Mouse (Mus musculus) embryonic facial prominence, embryonic 11.5 days (tissue): Measurements from ENCODE around the gene Atr. TPM values are rescaled to one million over a fixed set of nuclear protein-coding genes. Genes with fewer than 3 reads are reported as not detected.
A peak's percentile ranks its signal among the peaks of the same experiment; 100 is the strongest.

ENCODE experiments used
- ATAC-seq: fragments of 200-750 bp; cut with Nextera tagmentation; replicated peaks from 2 replicates; pipeline ENCODE4 v1.8.0; 2017; ENCODE audit warnings: low read depth; ENCODE audit not compliant: insufficient number of reproducible peaks, low FRiP score, low TSS enrichment
- DNase-seq: peaks from one replicate; pipeline ENCODE4 v3.0.0-alpha.2; 2015; ENCODE audit warnings: low spot score
- H3K27ac ChIP-seq: fragments of 300-500 bp; sonication (generic); replicated peaks from 2 replicates; pipeline ENCODE4 v1.5.1; 2014; ENCODE audit warnings: mild to moderate bottlenecking, low read depth, low read length, control low read depth
- H3K27me3 ChIP-seq: fragments of 300-500 bp; sonication (generic); 2 replicates; pipeline ENCODE4 v1.6.1; 2014; ENCODE audit warnings: mild to moderate bottlenecking, low read length, moderate library complexity, mixed read lengths; ENCODE audit not compliant: control insufficient read depth, insufficient read depth
- H3K36me3 ChIP-seq: fragments of 300-500 bp; sonication (generic); replicated peaks from 2 replicates; pipeline ENCODE4 v1.6.1; 2014; ENCODE audit warnings: low read depth, mild to moderate bottlenecking, low read length, moderate library complexity, mixed read lengths; ENCODE audit not compliant: control insufficient read depth, insufficient read depth
- H3K4me1 ChIP-seq: fragments of 300-500 bp; sonication (generic); 2 replicates; pipeline ENCODE4 v1.6.1; 2014; ENCODE audit warnings: low read length, mixed read lengths; ENCODE audit not compliant: control insufficient read depth, insufficient read depth
- H3K4me2 ChIP-seq: fragments of 300-500 bp; sonication (generic); 2 replicates; pipeline ENCODE4 v1.6.1; 2014; ENCODE audit warnings: low read depth, mild to moderate bottlenecking, control low read depth, low read length, moderate library complexity
- H3K4me3 ChIP-seq: fragments of 300-500 bp; sonication (generic); 2 replicates; pipeline ENCODE4 v1.5.1; 2014; ENCODE audit warnings: low read depth, low read length, control low read depth
- H3K9ac ChIP-seq: fragments of 300-500 bp; sonication (generic); replicated peaks from 2 replicates; pipeline ENCODE4 v1.6.1; 2014; ENCODE audit warnings: mild to moderate bottlenecking, control low read depth, low read length
- H3K9me3 ChIP-seq: fragments of 300-500 bp; sonication (generic); replicated peaks from 2 replicates; pipeline ENCODE4 v1.6.1; 2016; ENCODE audit warnings: mild to moderate bottlenecking, low read length, inconsistent platforms, mixed read lengths; ENCODE audit not compliant: control insufficient read depth
- WGBS: fragments of 180-500 bp; shearing (Covaris S2); extraction: QIAGEN DNeasy Blood & Tissue Kit; methylation state at CpG from one replicate; pipeline ENCODE4 v1.1.7; 2014; 5-methylcytosine and 5-hydroxymethylcytosine counted together
- polyA plus RNA-seq: library from polyadenylated mRNA; unstranded; fragments of >200 nt; fragmentation: Nextera tagmentation; extraction: Ambion mirVana; gene quantifications from 2 replicates; pipeline ENCODE4 v1.2.1, GENCODE M21; 2014

Atr gene
- polyA plus RNA-seq, 1 experiment from 2014 or later, result 18.9 TPM

DNA sequence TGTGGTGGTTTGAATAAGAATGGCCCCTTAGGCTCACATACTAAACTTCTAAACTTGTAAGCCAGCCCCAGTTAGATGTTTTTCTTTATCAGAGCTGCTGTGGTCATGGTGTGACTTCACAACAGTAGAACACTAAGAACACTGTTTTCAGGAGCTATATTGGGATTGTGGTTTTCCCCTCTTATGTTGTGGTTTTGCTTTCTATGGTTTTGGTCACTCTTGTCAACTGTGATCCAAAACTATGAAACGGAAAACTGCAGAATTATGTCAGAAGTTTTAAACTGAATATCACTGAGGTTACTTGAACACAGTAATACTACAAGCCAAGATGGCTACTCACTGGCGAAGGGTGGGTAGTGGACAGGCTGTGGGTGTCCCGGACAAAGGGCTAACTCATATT is 24.6 kb upstream of the Atr start:
- no peak for ATAC-seq
- no peak overlapping the region for H3K4me2 ChIP-seq
- H3K4me3 ChIP-seq, result no peak overlapping the region

DNA sequence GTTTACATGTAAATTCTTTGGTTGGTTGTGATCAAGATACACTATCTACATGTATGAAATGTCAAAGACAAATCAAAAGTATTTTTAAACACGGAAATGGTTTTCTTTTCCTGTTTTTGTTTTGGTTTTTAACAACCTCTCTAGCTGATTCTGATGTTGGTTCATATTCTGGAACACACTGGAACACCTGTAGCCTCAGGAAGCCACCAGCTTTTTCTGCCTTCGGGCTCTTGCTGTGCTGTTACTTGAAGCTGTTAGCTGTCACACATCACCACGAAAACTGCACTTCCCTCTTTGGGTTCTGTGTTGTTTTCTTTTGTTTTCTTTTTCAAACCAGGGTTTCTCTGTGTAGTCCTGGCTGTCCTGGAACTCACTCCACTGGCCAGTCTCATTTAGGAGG is 22.6 kb upstream of the Atr start:
- DNase-seq (no peak), ATAC-seq (no peak)
- no peak overlapping the region for H3K4me2 ChIP-seq
- 70% methylated on average over 3 of the region's 3 CpGs for WGBS
- no peak overlapping the region for H3K9ac ChIP-seq
- no peaks in the 10 kb centered on the region for H3K4me1 ChIP-seq
- no peaks in the 10 kb centered on the region for H3K27me3 ChIP-seq
- no peaks in the 10 kb centered on the region for H3K9me3 ChIP-seq
- no peak overlapping the region for H3K4me3 ChIP-seq
- no peak overlapping the region for H3K27ac ChIP-seq
- no peaks in the 10 kb centered on the region for H3K36me3 ChIP-seq

More for the DNA sequence above, 24.6 kb upstream of the Atr start:
- no peak for DNase-seq
- Histone ChIP-seq H3K9me3 (no peaks in the 10 kb centered on the region), H3K9ac (no peak overlapping the region), H3K36me3 (no peaks in the 10 kb centered on the region), H3K27me3 (no peaks in the 10 kb centered on the region), H3K4me1 (no peaks in the 10 kb centered on the region), H3K27ac (no peak overlapping the region)
- 85% methylated on average over 3 of the region's 3 CpGs for WGBS

DNA sequence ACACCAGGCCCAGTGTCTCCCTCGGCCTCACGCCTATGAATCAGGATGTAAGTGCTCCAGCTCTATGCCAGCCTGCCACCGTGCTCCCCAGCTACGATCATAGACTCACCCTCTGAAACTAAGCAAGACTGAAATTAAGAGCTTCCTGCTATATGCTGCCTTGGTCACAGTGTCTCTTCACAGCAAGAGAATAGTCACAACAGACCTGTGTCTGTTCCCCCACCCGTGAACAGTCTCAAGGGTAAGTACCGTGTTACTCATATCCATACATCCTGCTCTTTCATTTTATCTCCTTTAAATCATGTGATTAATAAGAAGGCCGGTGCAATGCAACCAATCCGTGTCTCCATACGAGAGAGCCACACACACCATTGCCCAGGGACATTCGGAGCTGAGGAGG is 21.7 kb upstream of the Atr start:
- Histone ChIP-seq H3K36me3 (no peaks in the 10 kb centered on the region), H3K9me3 (no peaks in the 10 kb centered on the region), H3K27ac (no peak overlapping the region), H3K27me3 (no peaks in the 10 kb centered on the region), H3K9ac (no peak overlapping the region), H3K4me3 (no peak overlapping the region), H3K4me2 (no peak overlapping the region), H3K4me1 (no peaks in the 10 kb centered on the region)
- no peak for DNase-seq
- 94% methylated on average over 10 of the region's 10 CpGs for whole genome bisulfite sequencing
- ATAC-seq, result no peak

DNA sequence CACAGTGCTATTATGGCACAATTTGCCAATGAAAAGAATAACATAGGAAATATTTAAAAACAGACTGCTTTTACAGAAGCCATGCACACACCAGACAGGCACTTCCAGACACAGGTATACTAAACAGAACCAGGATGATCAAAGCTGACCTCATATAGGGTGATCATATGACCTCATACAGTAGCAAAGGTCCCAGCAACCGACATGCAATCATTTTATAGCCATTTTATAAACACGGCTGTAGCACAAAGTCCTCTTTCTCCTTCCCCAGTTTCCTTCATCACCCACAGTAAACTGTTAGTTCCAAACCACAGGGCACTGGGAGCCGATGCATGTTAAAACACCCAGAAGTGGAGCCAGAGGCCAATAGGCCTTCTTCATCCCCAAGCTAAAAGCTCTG is 18.0 kb upstream of the Atr start:
- ATAC-seq, result no peak
- Histone ChIP-seq H3K27ac (no peak overlapping the region), H3K27me3 (no peaks in the 10 kb centered on the region), H3K36me3 (no peaks in the 10 kb centered on the region), H3K4me3 (no peak overlapping the region), H3K4me1 (no peaks in the 10 kb centered on the region; the same call in 1 of the 2 replicates), H3K4me2 (no peak overlapping the region), H3K9me3 (no peaks in the 10 kb centered on the region), H3K9ac (no peak overlapping the region)
- WGBS, result 90% methylated on average over 3 of the region's 3 CpGs
- DNase-seq, result no peak

DNA sequence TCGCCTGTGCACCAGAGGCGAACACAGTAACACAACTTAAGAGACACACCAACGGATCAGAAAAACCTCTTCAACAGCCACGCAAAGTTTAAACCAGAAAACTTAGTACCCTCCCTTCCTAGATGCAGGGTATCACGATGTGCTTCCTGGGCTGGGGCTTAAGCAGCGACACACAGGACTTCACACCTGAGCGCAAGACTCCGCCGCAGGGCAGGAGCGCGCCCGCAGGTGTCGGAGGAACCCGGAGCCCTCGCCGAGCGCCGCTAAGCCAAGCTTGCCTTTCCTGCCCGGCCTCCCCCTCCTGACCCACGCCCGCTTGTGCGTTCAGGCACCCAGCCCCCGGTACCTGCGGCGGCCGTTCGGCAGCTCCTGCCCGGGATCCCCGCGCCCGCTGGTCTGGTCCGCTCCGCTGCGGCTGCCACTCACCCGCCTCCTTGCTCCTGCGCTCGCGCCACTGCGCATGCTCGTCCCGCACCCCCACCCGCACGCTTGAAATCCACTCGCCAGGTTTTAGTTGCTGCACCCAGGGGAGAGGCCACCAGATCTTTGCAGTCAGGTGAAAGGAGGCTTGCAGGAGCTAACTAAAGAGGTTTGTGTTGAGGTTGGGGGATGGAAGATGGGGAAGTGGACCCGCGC is 12.5 kb upstream of the Atr start, which contains the start of gene Pls1:
Pls1 (minus strand) TSS at position 487 of the 636 bp plus-strand sequence.
- no peaks in the 10 kb centered on the region; the same call in 1 of the 2 replicates for H3K27me3 ChIP-seq
- peak within 1 kb of the TSS; percentile 52 for H3K9ac ChIP-seq
- H3K4me2 ChIP-seq, result peak within 1 kb of the TSS; percentile 92
- WGBS, result under 1% methylated on average over 46 of the region's 46 CpGs
- H3K27ac ChIP-seq, result no peak within 1 kb of the TSS
- ATAC-seq, result peak; percentile 88
- H3K9me3 ChIP-seq, result no peaks in the 10 kb centered on the region
- peak within 1 kb of the TSS; percentile 52 for H3K4me3 ChIP-seq
- DNase-seq, result peak; percentile 82
- no peaks in the 10 kb centered on the region for H3K36me3 ChIP-seq
- no peaks in the 10 kb centered on the region; the same call in 1 of the 2 replicates for H3K4me1 ChIP-seq

DNA sequence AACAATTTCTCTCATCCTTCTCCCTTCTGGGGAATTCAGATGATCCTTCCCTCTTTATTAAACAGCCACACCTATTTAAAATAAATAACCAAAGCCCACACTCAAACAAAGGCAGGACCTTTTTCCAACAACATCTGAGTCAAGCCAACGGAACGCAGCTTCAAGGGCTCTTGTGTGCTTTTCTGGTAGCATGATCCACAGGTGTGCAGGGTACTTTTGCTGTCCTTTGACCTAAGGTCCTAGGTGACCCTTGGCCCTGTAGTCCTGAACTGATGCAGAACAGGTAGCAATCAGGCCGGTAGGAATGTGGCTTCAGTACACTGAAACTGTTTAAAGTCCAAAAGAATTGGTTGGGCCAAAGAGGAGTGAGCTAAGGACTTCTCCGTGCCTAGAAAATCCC is 11.7 kb upstream of the Atr start:
- 52% methylated on average over 4 of the region's 4 CpGs for WGBS
- Histone ChIP-seq H3K4me2 (no peak overlapping the region), H3K9me3 (no peaks in the 10 kb centered on the region)

DNA sequence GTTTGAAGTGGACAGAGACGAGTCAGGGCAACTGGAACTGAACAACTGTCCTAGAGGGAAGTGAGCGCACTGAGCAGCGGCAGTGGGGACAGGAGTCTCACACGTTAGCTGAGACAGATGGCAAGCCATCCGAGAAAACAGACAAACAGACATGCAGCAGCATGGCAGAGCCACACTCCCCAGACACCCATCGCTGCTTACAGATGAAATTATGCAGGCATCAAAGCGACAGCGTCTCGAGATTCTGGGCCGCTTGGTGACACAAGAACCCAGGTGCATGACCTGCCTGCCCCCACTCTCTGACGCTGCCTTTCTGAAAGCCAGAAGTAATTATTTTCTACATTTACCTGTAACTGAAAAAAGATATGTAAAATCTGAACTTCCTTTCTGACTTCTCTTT is 5.7 kb upstream of the Atr start:
- H3K4me2 ChIP-seq, result no peak overlapping the region
- no peaks in the 10 kb centered on the region for H3K4me1 ChIP-seq
- ATAC-seq (no peak), DNase-seq (no peak)
- H3K9me3 ChIP-seq, result no peaks in the 10 kb centered on the region
- H3K27ac ChIP-seq, result no peak overlapping the region
- WGBS, result 63% methylated on average over 11 of the region's 11 CpGs
- H3K9ac ChIP-seq, result 0 out of 2 replicates have a peak overlapping the region, but pooled peaks have one; percentile 6
- no peak overlapping the region for H3K4me3 ChIP-seq
- no peaks in the 10 kb centered on the region for H3K36me3 ChIP-seq
- no peaks in the 10 kb centered on the region for H3K27me3 ChIP-seq

More for the DNA sequence above, 11.7 kb upstream of the Atr start:
- no peaks in the 10 kb centered on the region; the same call in 1 of the 2 replicates for H3K4me1 ChIP-seq
- H3K4me3 ChIP-seq, result no peak overlapping the region
- no peak for ATAC-seq
- no peak overlapping the region for H3K27ac ChIP-seq
- H3K36me3 ChIP-seq, result no peaks in the 10 kb centered on the region
- H3K9ac ChIP-seq, result no peak overlapping the region
- H3K27me3 ChIP-seq, result no peaks in the 10 kb centered on the region; the same call in 1 of the 2 replicates
- DNase-seq, result no peak

DNA sequence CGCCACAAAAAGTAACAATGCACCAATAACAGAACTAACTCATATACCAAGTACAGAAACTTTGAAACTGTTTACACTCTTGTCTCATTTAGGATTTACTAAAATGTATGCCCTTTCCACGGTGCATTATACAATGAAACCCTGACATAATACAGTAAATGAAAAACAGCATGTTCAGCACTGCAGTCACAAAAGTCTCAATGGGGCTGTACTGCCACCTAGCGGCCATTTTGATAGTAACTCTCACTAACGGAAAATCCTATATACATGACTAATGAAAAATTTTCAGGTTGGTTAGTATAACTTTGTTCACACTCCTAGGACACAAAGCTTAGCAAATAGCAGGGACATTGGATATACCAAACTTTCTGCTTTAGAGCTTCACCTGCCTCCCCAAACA is 4.5 kb upstream of the Atr start:
- ATAC-seq (no peak), DNase-seq (peak; percentile 94)
- Histone ChIP-seq H3K9me3 (no peaks in the 10 kb centered on the region), H3K4me2 (no peak overlapping the region), H3K4me1 (no peaks in the 10 kb centered on the region), H3K4me3 (no peak overlapping the region), H3K27me3 (no peaks in the 10 kb centered on the region), H3K27ac (no peak overlapping the region), H3K36me3 (no peaks in the 10 kb centered on the region), H3K9ac (no peak overlapping the region)
- WGBS, result 25% methylated on average over 4 of the region's 4 CpGs
